Mouse (Mus musculus): ENCODE results near the gene Ergic1. TPM values are rescaled to one million over a fixed set of nuclear protein-coding genes. Genes with fewer than 3 reads are reported as not detected.

Ergic1 gene
- polyA plus RNA-seq, 1 experiment from 2014 or later = 118 TPM

- ATAC-seq (ENCODE audit: insufficient number of reproducible peaks, low FRiP score, low TSS enrichment, low read depth) = peak; percentile 75
- Histone ChIP-seq H3K4me1 (peaks cover 13% of the 10 kb centered on the region), H3K9ac (peak within 1 kb of the TSS; percentile 39), H3K27ac (replicated peaks) (no peak within 1 kb of the TSS; the same call in 1 of the 2 replicates), H3K36me3 (no peaks in the 10 kb centered on the region), H3K9me3 (replicated peaks) (no peaks in the 10 kb centered on the region), H3K4me3 (replicated peaks) (peak within 1 kb of the TSS; percentile 75), H3K4me2 (replicated peaks) (peak within 1 kb of the TSS; percentile 67), H3K27me3 (no peaks in the 10 kb centered on the region)
- WGBS = 3% methylated on average over 28 of the region's 28 CpGs
These were observed 101.8 kb downstream of the Ergic1 start, which contains the start of gene Atp6v0e for GRCm38 (mm10) chr17:26662978-26663683. Atp6v0e (plus strand) TSS chr17:26663231.

- Histone ChIP-seq H3K9ac (no peak overlapping the region), H3K36me3 (no peaks in the 10 kb centered on the region), H3K4me2 (replicated peaks) (no peak overlapping the region), H3K4me3 (replicated peaks) (no peak overlapping the region), H3K27me3 (no peaks in the 10 kb centered on the region), H3K9me3 (replicated peaks) (no peaks in the 10 kb centered on the region), H3K4me1 (peaks cover 13% of the 10 kb centered on the region), H3K27ac (replicated peaks) (no peak overlapping the region)
- WGBS = 77% methylated on average over 4 of the region's 4 CpGs
- no peak for ATAC-seq (ENCODE audit: insufficient number of reproducible peaks, low FRiP score, low TSS enrichment, low read depth)
These were observed 104.3 kb downstream of the Ergic1 start for GRCm38 (mm10) chr17:26665600-26665999.

GRCm38 (mm10) chr17:26671268-26671667 is 110.0 kb downstream of the Ergic1 start:
- 51% methylated on average over 4 of the region's 4 CpGs for WGBS

GRCm38 (mm10) chr17:26675845-26676244 is 114.6 kb downstream of the Ergic1 start:
- Histone ChIP-seq H3K9me3 (replicated peaks) (no peaks in the 10 kb centered on the region), H3K4me3 (replicated peaks) (peak overlapping the region; percentile 94), H3K9ac (no peak overlapping the region), H3K36me3 (no peaks in the 10 kb centered on the region; the same call in 1 of the 2 replicates), H3K4me1 (peaks cover 26% of the 10 kb centered on the region), H3K27ac (replicated peaks) (peak overlapping the region; percentile 94), H3K4me2 (replicated peaks) (peak overlapping the region; percentile 65), H3K27me3 (no peaks in the 10 kb centered on the region)
- WGBS = 23% methylated on average over 7 of the region's 7 CpGs
- no peak for ATAC-seq (ENCODE audit: insufficient number of reproducible peaks, low FRiP score, low TSS enrichment, low read depth)

More at GRCm38 (mm10) chr17:26671268-26671667, 110.0 kb downstream of the Ergic1 start:
- H3K27ac ChIP-seq (replicated peaks) = no peak overlapping the region
- H3K4me2 ChIP-seq (replicated peaks) = no peak overlapping the region
- H3K4me3 ChIP-seq (replicated peaks) = no peak overlapping the region
- no peaks in the 10 kb centered on the region for H3K9me3 ChIP-seq (replicated peaks)
- H3K4me1 ChIP-seq = peaks cover 3% of the 10 kb centered on the region; the same call in 1 of the 2 replicates
- no peak for ATAC-seq (ENCODE audit: insufficient number of reproducible peaks, low FRiP score, low TSS enrichment, low read depth)
- no peaks in the 10 kb centered on the region for H3K36me3 ChIP-seq
- H3K27me3 ChIP-seq = no peaks in the 10 kb centered on the region
- no peak overlapping the region for H3K9ac ChIP-seq

- H3K36me3 ChIP-seq = no peaks in the 10 kb centered on the region; the same call in 1 of the 2 replicates
- H3K4me3 ChIP-seq (replicated peaks) = peak overlapping the region; percentile 94
- no peaks in the 10 kb centered on the region for H3K9me3 ChIP-seq (replicated peaks)
- no peaks in the 10 kb centered on the region for H3K27me3 ChIP-seq
- ATAC-seq (ENCODE audit: insufficient number of reproducible peaks, low FRiP score, low TSS enrichment, low read depth) = peak; percentile 94
- H3K9ac ChIP-seq = peak overlapping the region; percentile 85
- H3K4me1 ChIP-seq = peaks cover 26% of the 10 kb centered on the region
- WGBS = under 1% methylated on average over 30 of the region's 30 CpGs
- H3K4me2 ChIP-seq (replicated peaks) = peak overlapping the region; percentile 65
- peak overlapping the region; percentile 94 for H3K27ac ChIP-seq (replicated peaks)
These were observed 114.9 kb downstream of the Ergic1 start for GRCm38 (mm10) chr17:26676252-26676615.

DNA sequence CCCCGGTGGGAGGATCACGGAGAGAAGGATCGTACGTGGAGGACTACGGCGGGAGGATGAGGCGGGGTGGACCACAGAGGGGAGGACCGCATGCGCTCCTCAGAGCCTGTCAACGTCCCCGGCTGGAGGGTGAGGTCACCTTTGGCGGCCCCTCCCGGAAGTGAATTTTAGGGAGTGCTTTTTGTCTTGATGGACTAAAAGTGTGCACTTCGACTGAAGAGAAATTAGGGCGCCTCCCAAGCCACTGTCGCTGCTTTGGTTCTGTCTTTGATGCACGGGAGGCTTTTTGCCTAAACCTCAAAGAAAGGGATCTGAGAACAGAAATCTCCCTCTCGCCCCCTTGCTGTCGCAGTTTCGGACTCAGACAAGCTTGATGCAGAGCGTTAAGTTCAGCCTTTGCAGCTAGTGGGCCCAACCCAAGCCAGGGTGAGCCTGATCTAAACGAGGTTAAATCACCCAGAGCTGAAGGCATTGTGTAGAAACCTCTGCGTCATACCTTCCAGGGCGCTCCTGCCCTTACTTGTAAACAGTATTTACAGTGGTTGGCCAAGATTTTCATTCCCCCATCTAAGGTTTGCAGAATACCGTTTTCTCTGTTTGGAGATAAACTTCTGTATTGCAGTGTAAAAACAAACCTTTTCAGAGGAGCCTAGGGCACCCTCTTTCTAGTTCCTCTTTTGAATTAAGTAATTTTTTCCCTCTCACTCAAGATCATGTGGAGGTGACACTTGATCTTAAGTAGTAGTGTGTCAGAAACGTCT is 115.5 kb downstream of the Ergic1 start:
- peaks cover 26% of the 10 kb centered on the region for H3K4me1 ChIP-seq
- H3K4me3 ChIP-seq (replicated peaks) = peak overlapping the region; percentile 94
- H3K9me3 ChIP-seq (replicated peaks) = no peaks in the 10 kb centered on the region
- H3K9ac ChIP-seq = peak overlapping the region; percentile 85
- H3K27ac ChIP-seq (replicated peaks) = peak overlapping the region; percentile 94
- H3K4me2 ChIP-seq (replicated peaks) = peak overlapping the region; percentile 65
- ATAC-seq (ENCODE audit: insufficient number of reproducible peaks, low FRiP score, low TSS enrichment, low read depth) = peak; percentile 89
- no peaks in the 10 kb centered on the region; the same call in 1 of the 2 replicates for H3K36me3 ChIP-seq
- H3K27me3 ChIP-seq = no peaks in the 10 kb centered on the region
- WGBS = 2% methylated on average over 26 of the region's 26 CpGs

DNA sequence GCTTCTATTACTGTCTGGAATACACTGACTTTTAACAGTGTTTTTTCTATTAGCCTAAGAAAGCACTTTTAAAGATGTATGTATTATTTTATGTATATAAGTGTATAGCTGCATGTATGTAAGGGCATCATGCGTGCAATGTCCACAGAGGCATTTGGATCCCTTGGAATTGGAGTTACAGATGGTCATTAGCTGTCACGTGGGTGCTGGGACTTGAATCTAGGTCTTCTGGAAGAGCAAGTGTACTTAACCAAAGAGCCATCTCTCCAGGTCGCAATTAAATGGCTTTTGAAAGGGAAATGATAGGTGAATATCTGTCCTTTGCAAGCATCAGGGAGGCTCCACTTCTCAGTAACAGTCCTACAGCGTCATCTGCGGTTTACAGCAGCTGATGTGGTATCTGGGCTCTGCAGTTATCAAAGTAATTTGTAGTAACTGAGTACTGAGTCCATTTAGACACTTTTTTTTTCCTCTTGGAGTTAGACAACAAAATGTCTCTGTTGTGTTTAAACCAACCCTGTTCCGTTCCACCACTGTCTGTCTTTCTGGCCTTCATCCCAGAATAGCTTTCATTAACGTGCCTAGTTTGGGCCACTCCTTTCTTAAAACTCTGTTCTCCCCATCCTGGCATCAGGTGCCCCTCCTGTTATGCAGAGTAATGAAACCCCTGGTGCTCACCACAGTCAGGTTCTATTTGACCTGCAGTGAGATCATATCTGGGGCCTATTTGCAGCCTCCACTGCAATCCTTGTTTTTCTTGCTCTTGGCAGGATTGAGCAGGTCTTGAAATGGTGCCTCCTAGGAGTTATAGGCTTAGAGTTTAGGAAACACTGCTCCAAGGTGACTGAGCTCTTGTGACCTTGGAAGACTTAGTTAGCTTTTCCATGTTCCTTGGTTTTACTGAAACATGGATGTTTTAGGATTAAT is 116.7 kb downstream of the Ergic1 start:
- 72% methylated on average over 7 of the region's 7 CpGs for WGBS
- H3K36me3 ChIP-seq = no peaks in the 10 kb centered on the region; the same call in 1 of the 2 replicates
- peak overlapping the region; percentile 65 for H3K4me2 ChIP-seq (replicated peaks)
- no peak overlapping the region; the same call in none of the 2 replicates for H3K27ac ChIP-seq (replicated peaks)
- ATAC-seq (ENCODE audit: insufficient number of reproducible peaks, low FRiP score, low TSS enrichment, low read depth) = no peak
- H3K4me3 ChIP-seq (replicated peaks) = peak overlapping the region; percentile 94
- peaks cover 26% of the 10 kb centered on the region for H3K4me1 ChIP-seq
- no peaks in the 10 kb centered on the region for H3K27me3 ChIP-seq
- no peak overlapping the region for H3K9ac ChIP-seq
- no peaks in the 10 kb centered on the region for H3K9me3 ChIP-seq (replicated peaks)

DNA sequence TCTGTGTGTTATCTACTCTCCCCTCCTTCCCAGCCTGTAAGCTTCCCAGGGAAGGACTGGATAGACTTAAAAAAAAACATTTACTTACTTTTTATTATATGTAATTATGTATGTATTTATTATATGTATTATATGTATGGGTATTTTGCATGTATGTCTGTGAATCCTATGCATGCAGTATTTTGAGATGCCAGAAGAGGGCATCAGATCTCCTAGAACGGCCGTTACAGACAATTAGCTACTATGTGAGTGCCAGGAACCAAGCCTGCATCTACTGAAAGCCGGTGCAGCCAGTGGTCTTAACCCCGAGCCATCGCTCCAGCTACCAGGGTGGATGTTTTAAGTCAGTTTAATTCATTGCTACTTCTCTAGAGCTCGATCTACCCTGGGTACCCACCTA is 120.0 kb downstream of the Ergic1 start:
- H3K4me3 ChIP-seq (replicated peaks) = no peak overlapping the region
- H3K9ac ChIP-seq = no peak overlapping the region
- peaks cover 19% of the 10 kb centered on the region for H3K36me3 ChIP-seq
- no peak overlapping the region for H3K4me2 ChIP-seq (replicated peaks)
- H3K27me3 ChIP-seq = no peaks in the 10 kb centered on the region
- ATAC-seq (ENCODE audit: insufficient number of reproducible peaks, low FRiP score, low TSS enrichment, low read depth) = no peak
- H3K9me3 ChIP-seq (replicated peaks) = no peaks in the 10 kb centered on the region
- H3K27ac ChIP-seq (replicated peaks) = no peak overlapping the region
- H3K4me1 ChIP-seq = peaks cover 23% of the 10 kb centered on the region
- 90% methylated on average over 6 of the region's 6 CpGs for WGBS

DNA sequence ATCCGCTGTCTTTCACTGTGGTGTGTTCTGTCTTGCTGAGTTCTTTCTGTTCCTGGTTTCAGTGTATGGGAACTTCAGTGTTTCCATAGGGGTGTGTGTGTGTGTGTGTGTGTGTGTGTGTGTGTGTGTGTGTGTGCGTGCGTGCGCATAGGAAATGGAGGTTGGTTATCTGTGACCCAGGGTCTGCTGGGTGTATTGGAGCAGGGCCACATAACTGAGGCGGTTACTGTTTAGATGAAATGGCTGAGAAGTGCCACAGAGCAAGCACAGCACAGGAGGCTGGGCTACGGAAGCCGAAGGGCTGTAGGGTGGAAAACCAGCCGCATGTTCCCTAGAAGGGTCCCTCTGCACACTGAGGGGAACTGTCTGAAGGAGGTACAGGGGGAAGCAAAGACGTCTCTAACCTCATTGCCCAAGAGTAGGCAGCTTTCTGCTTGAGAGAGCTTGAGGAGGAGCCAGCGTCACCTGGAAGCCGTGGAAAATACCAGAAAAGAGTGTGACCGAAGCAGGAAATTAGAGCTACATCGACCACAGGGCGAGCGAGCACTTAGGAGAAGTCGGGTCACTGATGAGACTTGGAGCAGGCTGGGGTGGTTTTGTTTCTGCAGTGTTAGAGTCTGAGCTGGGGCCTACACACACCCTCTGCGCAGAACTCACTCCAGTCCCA is 125.2 kb downstream of the Ergic1 start:
- H3K27me3 ChIP-seq = no peaks in the 10 kb centered on the region
- 85% methylated on average over 17 of the region's 17 CpGs for WGBS

More for the DNA sequence above, 125.2 kb downstream of the Ergic1 start:
- no peaks in the 10 kb centered on the region for H3K9me3 ChIP-seq (replicated peaks)
- no peak overlapping the region for H3K4me3 ChIP-seq (replicated peaks)
- H3K36me3 ChIP-seq = peaks cover 19% of the 10 kb centered on the region; the same call in 1 of the 2 replicates
- ATAC-seq (ENCODE audit: insufficient number of reproducible peaks, low FRiP score, low TSS enrichment, low read depth) = no peak
- no peak overlapping the region for H3K27ac ChIP-seq (replicated peaks)
- H3K9ac ChIP-seq = no peak overlapping the region
- no peak overlapping the region for H3K4me2 ChIP-seq (replicated peaks)
- peaks cover 42% of the 10 kb centered on the region for H3K4me1 ChIP-seq

Data from embryonic facial prominence, embryonic 15.5 days (tissue).